Mouse (Mus musculus) intestine, embryonic 15.5 days (tissue): ENCODE results near the gene Gm10985. TPM values are rescaled to one million over a fixed set of nuclear protein-coding genes. Genes with fewer than 3 reads are reported as not detected.

Experiments used
- ATAC-seq: fragments of 200-750 bp; cut with Nextera tagmentation; 2 replicates; pipeline ENCODE4 v1.8.0; 2017; ENCODE audit warnings: moderate TSS enrichment, moderate library complexity
- H3K27ac ChIP-seq: fragments of 300-500 bp; sonication (generic); 2 replicates; pipeline ENCODE4 v1.5.1; 2015; ENCODE audit warnings: mild to moderate bottlenecking, inconsistent platforms
- H3K27me3 ChIP-seq: fragments of 300-500 bp; sonication (generic); replicated peaks from 2 replicates; pipeline ENCODE4 v1.6.1; 2015; ENCODE audit warnings: inconsistent platforms
- H3K36me3 ChIP-seq: fragments of 300-500 bp; sonication (generic); 2 replicates; pipeline ENCODE4 v1.6.1; 2015; ENCODE audit warnings: inconsistent platforms
- H3K4me1 ChIP-seq: fragments of 300-500 bp; sonication (generic); replicated peaks from 2 replicates; pipeline ENCODE4 v1.6.1; 2015; ENCODE audit warnings: inconsistent platforms
- H3K4me2 ChIP-seq: fragments of 300-500 bp; sonication (generic); replicated peaks from 2 replicates; pipeline ENCODE4 v1.6.1; 2015; ENCODE audit warnings: mild to moderate bottlenecking, inconsistent platforms
- H3K4me3 ChIP-seq: fragments of 300-500 bp; sonication (generic); replicated peaks from 2 replicates; pipeline ENCODE4 v1.5.1; 2015; ENCODE audit warnings: inconsistent platforms
- H3K9ac ChIP-seq: fragments of 300-500 bp; sonication (generic); 2 replicates; pipeline ENCODE4 v1.6.1; 2015; ENCODE audit warnings: inconsistent platforms
- H3K9me3 ChIP-seq: fragments of 300-500 bp; sonication (generic); 2 replicates; pipeline ENCODE4 v1.6.1; 2016; ENCODE audit warnings: inconsistent platforms
- WGBS: fragments of 180-500 bp; shearing (Covaris S2); methylation state at CpG from one replicate; pipeline ENCODE4 v1.1.7; 2015; 5-methylcytosine and 5-hydroxymethylcytosine counted together
- polyA plus RNA-seq: library from polyadenylated mRNA; unstranded; fragments of >200 nt; fragmentation: Nextera tagmentation; extraction: Ambion mirVana; gene quantifications from 2 replicates; pipeline ENCODE4 v1.2.1, GENCODE M21; 2015

Gene Gm10985
- polyA plus RNA-seq, 1 experiment from 2014 or later: not detected

- Histone ChIP-seq H3K4me1 (no peaks in the 10 kb centered on the region), H3K27ac (no peak overlapping the region), H3K36me3 (no peaks in the 10 kb centered on the region), H3K27me3 (no peaks in the 10 kb centered on the region), H3K9me3 (no peaks in the 10 kb centered on the region), H3K4me2 (no peak overlapping the region), H3K9ac (no peak overlapping the region), H3K4me3 (no peak overlapping the region)
- WGBS: 19% methylated on average over 1 of the region's 1 CpGs
- ATAC-seq: no peak
Observed at GRCm38 (mm10) chr3:53869263-53869662, 24.4 kb downstream of the Gm10985 start.

- Histone ChIP-seq H3K27me3 (no peaks in the 10 kb centered on the region), H3K9me3 (no peaks in the 10 kb centered on the region), H3K27ac (no peak overlapping the region), H3K9ac (no peak overlapping the region), H3K36me3 (no peaks in the 10 kb centered on the region), H3K4me1 (no peaks in the 10 kb centered on the region), H3K4me3 (no peak overlapping the region), H3K4me2 (no peak overlapping the region)
- ATAC-seq: no peak
- WGBS: 79% methylated on average over 6 of the region's 6 CpGs
Observed at GRCm38 (mm10) chr3:53870482-53870881, 25.6 kb downstream of the Gm10985 start.

- no peak overlapping the region for H3K4me3 ChIP-seq
- H3K27me3 ChIP-seq: no peaks in the 10 kb centered on the region
- H3K36me3 ChIP-seq: no peaks in the 10 kb centered on the region
- ATAC-seq: no peak
- H3K9ac ChIP-seq: no peak overlapping the region
- H3K27ac ChIP-seq: no peak overlapping the region
- no peak overlapping the region for H3K4me2 ChIP-seq
- 81% methylated on average over 1 of the region's 1 CpGs for WGBS
- H3K4me1 ChIP-seq: no peaks in the 10 kb centered on the region
- H3K9me3 ChIP-seq: no peaks in the 10 kb centered on the region
Observed at GRCm38 (mm10) chr3:53871596-53871995, 26.7 kb downstream of the Gm10985 start.

- WGBS: 63% methylated on average over 12 of the region's 12 CpGs
- Histone ChIP-seq H3K4me1 (no peaks in the 10 kb centered on the region), H3K27ac (no peak overlapping the region), H3K9ac (no peak overlapping the region), H3K27me3 (no peaks in the 10 kb centered on the region), H3K4me3 (no peak overlapping the region), H3K9me3 (no peaks in the 10 kb centered on the region), H3K36me3 (no peaks in the 10 kb centered on the region), H3K4me2 (no peak overlapping the region)
- no peak for ATAC-seq
Observed at GRCm38 (mm10) chr3:53890619-53891540, 46.0 kb downstream of the Gm10985 start.

Other genes starting within 250 kb of the Gm10985 start
- gene Frem2, start 187.7 kb upstream of the Gm10985 start, polyA plus RNA-seq: 7.1 and 8.0 TPM in 2 replicates
- 133 and 134 TPM in 2 replicates for gene Ufm1, start 18.7 kb downstream of the Gm10985 start, polyA plus RNA-seq